Mouse (Mus musculus): ENCODE data around the gene Fmnl3.
A peak's percentile ranks its signal among the peaks of the same experiment; 100 is the strongest.

DNA sequence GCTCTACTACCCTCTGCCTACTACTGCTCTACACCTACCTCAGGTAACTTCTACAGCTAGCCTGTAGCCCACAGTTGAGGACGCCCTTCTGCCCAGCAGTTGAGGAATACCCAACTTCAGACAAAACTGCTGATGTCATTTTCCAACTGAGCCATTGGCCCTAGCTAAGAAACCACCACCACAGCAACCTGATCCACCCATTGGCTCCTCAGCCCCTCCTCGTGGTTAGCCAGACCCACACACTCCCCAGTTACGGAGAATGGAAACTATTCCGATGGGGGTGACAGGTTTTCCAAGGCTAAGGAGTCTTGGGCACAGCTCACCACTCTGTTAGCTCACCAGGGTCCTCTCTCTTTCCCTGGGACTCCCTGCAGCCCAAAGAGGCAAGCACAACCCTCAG lies 25.3 kb downstream of the Fmnl3 start:
- peak; percentile 7; the same call in 1 of the 2 replicates for TF ChIP-seq CTCF (IDR thresholded peaks at IDR 0.05)
- TF ChIP-seq EP300 (IDR thresholded peaks at IDR 0.05; ENCODE audit: insufficient read depth, low read depth, low read length), result no peak

Measured in heart, adult 2 months (tissue).